Mouse (Mus musculus): ENCODE measurements around the gene Arhgef40.
"Not testable (repeated sequence)": the region's sequence is repeated elsewhere in the genome, so short reads cannot be mapped to it uniquely, and the experiment has no call there.

The Arhgef40 gene

DNA sequence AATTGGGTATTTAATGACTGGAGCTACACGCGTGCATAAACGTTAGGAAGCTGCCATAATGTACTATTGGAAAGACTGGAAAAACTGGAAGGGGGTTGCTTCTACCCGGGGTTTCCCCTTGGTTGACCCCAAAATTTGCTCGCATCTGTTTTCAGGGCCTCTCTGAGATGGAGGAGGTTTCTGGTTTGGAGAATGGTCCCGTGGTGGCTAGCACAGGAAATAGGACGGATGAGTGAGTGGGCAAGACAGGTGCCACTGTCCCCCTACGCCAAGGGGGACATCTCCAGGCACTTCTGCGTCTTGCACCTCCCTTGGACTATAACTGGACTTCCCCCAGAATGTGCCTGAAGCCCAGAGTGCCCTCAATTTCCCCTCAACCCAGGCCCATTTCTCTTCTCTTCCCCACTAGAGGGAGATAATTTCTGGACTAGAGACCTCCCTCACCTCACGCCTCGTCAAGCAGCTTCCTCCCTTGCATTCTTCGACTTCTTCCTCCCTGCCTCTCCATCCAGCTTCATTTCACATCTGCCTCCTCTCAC lies 34.6 kb downstream of the Arhgef40 start:
- no peak for DNase-seq (ENCODE audit: low spot score in 2 of 2)

DNA sequence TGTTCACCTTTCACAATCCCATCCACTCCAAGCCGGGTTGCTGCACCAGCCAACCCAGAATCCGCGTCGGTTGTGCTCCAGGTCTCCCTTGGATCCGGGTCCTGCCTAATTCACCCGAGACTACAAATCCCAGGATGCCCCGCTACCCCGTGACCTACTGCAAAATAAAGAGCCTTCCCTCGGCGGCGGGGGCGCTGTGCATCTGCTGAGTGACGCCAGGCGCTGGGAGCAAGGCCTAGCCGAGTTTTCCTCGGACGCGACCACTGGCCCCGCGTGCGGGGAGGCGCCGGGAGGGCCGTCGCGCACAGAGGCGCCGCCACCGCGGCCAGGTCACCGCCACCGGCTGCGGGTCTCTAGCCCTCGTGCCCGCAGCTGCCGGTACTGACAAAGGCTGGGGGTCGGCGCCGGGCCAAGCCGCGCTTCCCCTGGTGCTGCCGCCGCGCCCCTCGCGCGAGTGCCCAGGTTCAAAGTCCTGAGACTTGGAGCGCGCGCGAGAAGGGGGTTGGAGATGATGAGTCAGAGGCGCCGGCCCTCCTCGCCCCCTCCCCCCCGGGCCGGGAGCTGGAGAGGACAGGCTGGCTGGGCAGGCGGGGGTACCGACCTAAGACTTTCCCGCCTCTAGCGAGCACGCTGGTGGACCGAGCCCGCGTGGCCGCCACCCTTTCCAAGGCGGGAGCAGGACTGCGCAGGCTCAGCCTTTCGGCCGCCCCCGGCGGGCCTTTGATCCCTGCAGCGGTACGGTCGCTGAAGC lies 35.2 kb downstream of the Arhgef40 start:
- peak; percentile 96 for DNase-seq (ENCODE audit: low spot score in 2 of 2)

DNA sequence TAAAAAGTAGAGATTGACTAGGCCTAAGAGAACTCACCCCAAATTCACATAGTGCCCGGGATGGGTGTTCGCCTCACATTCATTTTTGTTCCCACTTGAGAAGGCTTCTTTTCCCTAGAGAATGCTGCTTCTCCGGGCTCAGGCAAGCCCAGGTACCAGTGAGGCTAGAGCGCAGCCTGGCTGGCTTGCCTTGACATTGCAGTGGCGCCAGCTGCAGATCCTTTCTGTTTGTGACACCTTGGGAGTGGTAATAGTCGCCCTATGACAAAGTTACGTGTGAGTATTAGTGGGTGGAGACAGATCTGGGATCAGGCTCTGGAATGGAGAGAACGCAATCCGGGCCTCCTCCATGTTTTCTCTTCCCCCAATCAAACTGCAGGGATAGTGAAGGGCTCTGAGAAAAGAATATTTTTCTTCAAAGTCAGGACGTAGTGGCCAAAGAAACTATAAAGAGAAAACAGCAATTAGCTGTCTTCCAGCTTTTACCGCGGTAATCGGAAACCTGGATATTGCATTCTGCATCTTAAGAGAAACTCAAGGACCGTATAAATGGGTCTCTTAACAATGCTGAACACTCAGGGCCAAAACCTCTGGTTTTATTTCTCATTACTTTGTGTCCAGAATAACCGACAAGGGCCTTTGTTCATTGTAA lies 36.1 kb downstream of the Arhgef40 start, which contains the start of gene Zfp219:
Zfp219 (minus strand) TSS at position 248 of the 652 bp plus-strand sequence.
- DNase-seq (ENCODE audit: low spot score in 2 of 2): peak; percentile 58 to 74

DNA sequence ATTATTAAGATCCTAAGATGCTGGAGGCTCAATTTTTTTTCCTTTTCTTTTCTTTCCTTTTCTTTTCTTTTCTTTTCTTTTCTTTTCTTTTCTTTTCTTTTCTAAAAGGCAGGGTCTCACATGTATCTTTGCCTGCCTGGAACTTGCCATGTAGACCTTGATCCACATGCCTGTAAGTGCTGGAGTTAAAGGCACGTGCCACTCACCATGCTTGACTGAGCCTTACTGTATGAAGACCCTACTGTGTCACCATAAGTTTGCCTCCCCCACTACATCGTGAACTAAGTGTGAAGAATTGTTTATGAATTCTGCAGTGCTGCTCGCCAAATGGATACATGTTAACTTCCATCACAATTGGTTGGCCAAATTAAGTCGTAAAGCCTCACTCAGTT lies 36.6 kb downstream of the Arhgef40 start:
- no peak for DNase-seq (ENCODE audit: low spot score in 2 of 2)

DNA sequence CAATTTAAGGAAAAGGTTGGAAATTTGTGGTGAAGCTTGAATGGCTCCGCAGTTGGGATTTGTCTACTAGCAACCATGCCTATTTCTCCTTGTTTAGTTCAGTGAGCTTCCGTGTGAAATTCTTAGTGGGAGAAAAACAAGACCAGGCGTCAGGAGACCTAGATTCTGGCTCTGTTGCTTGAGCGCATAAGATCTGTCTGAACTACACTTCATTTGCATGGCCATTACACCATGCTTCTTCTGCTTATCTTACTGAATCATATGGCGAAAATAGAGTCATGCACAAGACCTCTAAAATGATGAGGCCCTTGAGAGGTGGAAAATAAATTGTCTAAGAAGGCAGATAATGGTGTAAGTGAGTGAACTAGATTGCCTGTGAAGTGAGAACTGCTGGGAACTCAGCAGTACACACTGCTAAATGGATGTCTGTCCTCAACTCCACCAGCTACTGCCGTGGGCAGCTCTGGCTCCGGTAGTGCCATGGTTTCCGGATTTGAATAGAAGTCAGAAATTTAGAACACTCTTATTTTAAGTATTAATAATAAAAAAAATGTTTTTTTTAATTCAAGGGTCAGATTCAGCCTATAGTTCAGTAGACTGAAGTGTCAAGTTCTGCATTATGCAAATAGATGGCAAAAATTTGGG lies 37.2 kb downstream of the Arhgef40 start:
- no peak for DNase-seq (ENCODE audit: low spot score in 2 of 2)

DNA sequence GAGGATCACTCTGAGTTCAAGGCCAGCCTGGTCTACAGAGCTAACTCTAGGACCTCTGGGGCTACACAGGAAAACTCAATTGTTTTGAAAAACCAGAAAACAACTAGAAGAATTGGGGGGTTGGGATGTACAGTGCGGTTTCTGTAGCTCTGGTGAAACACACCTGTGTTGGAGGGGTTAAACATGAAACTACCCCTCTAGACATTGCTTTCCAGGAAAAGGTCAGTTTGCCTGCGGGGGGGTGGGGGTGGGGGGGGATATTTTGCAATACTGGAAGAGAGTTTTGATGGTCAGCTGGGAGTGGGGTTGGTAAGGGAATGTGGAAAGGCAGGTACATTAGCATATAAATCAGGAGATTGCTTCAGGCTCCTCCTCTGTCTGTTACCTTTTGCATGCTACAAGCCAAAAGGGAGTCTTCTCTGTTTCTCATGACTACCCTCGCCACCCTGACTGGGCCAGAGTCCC lies 37.8 kb downstream of the Arhgef40 start:
- no peak for DNase-seq (ENCODE audit: low spot score in 2 of 2)

DNA sequence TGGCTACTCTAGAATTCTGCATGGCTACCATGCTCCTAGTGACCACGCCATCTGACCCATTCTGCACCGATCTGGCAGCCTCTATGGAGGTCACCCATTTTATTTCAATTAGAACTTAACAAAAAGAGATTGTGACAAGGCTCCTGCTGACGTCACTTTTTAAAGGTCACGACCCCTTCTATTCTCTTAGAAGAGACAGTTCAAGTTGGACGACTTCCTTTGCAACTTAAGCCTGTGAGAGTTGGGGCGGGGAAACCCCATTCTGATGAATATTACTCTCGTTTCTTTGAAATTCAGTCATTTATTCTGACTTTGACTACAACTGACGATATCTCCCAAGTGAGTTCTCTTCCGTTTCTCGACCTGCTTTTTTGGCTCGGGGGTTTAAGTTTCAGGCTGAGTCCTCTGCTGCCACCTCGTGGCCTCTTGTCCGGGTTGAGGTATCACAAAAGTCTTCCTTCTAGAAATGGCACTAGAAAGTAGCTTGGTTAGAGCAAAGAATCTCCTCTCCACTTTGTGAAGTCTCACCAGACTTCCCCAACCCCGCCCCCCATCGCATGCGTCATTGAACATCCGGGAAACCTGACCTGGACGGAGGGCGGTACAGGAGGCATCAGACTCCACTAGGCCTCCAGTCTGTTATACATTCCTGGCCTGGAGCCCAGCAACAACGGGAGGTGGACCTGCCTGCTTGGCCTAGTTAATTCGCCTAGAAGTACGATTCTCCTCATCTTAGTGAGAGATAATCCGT lies 38.4 kb downstream of the Arhgef40 start:
- DNase-seq (ENCODE audit: low spot score in 2 of 2): peak; percentile 80 to 82

DNA sequence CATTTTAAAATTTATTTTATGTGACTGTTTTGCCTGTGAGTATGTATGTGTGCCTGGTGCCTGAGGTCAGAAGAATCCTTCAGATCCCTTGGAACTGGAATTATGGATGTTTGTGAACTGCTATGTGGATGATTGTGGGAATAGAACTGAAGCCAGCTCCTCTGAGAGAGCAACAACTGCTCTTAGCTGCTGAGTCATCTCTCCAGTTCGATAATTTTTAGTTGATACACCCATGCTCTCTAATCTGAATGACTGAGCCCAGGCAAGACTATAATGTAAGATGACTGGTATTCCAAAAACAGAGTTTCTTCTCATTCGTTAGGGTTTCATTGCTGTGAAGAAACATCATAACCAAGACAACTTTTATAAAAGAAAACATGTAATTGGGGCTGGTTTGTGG lies 39.6 kb downstream of the Arhgef40 start:
- DNase-seq (ENCODE audit: low spot score in 2 of 2): no peak

DNA sequence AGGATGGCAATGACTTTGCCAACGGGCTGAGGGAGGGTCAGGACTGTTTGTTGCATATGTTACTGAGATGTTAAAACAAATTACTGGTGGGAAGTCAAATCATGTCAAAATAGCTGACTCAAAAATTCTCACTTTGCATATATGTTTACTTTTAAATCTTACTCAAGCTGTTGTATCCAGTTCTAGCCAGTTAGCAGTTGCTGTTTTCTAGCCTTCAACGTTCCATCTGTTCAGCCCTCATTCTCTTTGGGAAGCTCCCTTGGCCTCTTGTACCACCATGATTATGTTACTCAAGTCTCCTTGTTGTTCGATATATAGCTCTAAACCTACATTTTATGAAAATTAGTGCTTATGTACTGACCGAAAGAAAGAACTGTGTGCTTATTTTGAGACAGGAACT lies 41.8 kb downstream of the Arhgef40 start:
- no peak for DNase-seq (ENCODE audit: low spot score in 2 of 2)

DNA sequence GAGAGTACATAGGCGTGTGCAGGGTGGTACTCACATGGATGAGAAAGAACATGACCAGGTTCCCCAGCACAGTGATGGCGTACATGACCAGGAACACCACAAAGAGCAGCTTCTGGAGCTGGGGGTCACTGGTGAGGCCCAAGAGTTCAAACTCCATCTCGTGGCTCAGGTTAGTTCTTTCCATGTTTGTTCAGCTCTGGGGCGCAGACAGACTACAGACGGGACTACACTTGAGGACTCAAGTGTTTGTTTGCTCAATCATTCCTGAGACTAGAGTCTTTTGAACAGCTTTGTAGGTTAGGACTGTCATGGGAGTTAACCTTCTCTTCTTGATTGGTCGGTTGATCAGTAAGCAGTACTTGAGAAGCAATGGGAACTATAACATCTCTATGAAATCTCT lies 51.4 kb downstream of the Arhgef40 start:
- no peak for DNase-seq (ENCODE audit: low spot score in 2 of 2)

DNA sequence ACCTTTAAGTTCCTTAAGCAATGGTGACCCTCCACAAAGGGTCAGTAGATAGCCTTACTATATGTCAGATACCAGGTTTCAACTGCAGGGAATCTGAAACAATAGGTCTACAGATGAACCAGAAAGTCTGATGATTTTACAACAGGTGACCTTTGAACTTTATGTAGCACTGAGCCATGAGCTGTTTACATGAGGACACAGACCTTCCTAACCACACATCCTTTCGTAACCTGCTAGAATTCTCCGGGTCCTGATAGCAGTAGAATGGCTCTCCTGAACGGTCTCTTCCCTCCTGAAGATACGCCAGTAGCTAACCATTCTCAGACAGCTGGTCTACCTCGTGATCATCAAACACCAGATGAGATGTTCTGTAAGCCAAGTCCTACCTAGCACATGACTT lies 54.8 kb downstream of the Arhgef40 start:
- DNase-seq (ENCODE audit: low spot score in 2 of 2): no peak

DNA sequence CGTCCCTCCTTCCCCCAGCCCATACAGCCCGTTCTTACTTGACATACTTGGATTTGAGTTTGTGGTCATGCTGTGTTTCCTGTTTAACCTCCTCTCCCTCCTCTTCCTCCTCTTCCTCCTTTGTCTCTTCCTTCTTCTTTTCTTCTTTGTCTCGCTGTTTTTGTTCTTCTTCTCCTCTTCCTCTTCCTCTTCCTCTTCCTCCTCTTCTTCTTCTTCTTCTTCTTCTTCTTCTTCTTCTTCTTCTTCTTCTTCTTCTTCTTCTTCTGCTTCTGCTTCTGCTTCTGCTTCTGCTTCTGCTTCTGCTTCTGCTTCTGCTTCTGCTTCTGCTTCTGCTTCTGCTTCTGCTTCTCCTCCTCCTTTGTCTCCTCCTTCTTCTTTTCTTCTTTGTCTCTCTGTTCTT lies 57.8 kb downstream of the Arhgef40 start, which contains the start of gene Olfr221:
Olfr221 (minus strand) TSS at position 101 of the 400 bp plus-strand sequence.
- DNase-seq (ENCODE audit: low spot score in 2 of 2): not testable (repeated sequence)

DNA sequence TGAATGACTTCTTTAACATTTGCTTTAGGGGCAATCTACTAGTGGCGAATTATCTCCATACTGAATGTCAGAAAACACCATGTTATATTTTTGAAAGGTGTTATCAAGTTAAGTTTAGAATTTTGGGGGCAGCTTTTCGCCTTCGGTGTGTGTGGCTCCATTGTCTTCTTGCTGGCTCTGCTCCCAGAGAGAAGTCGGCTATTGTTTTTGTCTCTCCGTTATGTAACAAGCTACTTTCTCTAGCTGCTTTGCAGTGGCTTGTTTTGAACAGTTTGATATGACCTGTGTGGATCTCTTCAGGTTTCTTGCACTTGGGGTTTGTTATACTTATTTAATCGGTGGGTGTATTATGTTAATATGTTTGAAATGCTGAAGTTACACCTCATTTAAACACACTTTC lies 58.9 kb downstream of the Arhgef40 start:
- DNase-seq (ENCODE audit: low spot score in 2 of 2): no peak

DNA sequence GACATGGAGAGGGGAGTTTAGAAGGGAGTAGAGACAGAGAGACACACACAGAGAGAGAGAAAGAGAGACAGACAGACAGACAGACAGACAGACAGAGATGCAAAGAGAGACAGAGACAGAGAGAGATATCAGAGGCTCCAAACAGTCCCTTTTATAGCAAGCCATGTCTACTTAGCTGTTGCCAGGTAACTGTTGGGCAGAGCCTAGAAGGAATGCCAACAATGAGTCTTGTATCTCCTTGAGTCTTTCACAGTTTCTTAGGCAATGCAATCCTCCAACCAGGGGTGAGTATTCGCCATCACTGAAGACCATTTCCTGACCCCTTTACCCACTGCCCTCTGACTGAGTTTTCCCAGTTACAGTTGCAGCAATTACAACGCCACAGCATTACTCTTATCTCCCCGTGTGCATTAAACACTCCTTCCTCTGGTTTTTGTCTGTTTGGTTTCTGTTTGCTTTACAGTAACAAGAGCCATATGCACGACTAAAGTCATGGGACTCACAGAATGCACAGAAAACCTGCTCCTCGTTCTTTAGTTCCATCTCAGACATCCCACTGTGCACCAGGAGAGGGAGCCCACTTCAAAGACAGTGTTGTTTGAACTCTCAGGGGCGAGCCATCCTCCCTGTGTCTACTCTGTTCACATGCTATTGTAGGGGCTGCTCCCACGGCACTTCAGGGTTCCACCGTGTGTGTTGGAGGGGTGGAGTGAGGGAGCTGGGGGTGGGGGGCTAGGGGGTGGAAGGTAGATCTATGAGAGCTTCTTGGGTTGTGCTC lies 60.6 kb downstream of the Arhgef40 start:
- no peak for DNase-seq (ENCODE audit: low spot score in 2 of 2)

DNA sequence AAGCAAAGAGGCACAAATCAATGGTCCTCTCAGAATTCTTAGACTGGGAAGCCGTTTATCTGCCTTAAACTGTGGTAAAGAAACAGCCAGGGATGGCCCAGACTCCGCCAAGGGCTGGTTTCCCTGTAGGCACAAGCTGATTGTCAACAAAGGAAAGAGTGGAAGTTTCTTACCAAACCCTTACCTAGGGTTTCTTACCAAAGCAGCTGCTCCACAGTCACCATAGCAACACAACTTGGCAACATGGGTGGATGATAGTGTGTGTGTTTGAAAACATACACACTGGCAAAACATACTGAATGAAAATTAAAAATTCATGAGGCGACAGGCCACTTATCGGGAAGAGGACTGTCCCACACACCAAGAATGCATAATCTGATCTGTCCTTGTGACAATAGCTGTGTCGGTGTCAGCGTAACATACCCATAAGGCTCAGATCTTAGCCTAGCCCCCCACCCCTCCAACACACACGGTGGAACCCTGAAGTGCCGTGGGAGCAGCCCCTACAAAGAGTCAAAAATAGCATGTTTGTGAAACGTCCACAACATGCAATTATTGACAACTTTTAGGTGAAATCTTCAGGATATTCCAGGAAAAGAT lies 61.5 kb downstream of the Arhgef40 start:
- DNase-seq (ENCODE audit: low spot score in 2 of 2): no peak

DNA sequence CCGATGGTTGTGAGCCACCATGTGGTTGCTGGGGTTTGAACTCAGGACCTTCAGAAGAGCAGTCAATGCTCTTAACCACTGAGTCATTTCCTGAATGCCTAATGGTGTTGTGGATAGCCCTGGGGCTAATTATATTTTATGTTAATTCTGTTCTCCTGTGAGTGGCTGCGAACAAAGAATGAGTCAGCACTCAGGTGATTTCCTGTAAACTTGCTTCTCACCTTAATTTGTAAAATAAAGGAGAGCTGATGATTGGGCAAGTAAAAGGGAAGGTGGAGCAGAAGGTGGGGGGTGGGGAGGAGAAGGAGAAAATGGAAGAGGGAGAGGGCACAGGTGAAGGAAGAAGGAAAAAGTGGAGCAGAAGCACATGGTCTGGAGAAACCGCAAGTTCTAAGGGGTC lies 68.2 kb downstream of the Arhgef40 start:
- not testable (repeated sequence) for DNase-seq (ENCODE audit: low spot score in 2 of 2)
